Mouse (Mus musculus): Measurements from ENCODE around the gene Nrxn3. TPM values are rescaled to one million over a fixed set of nuclear protein-coding genes. Genes with fewer than 3 reads are reported as not detected.

Gene Nrxn3
- polyA plus RNA-seq, 1 experiment from 2014 or later = 0.78 TPM

GRCm38 (mm10) chr12:88812173-88812572 is 89.5 kb downstream of the Nrxn3 start:
- Histone ChIP-seq H3K4me1 (replicated peaks) (no peaks in the 10 kb centered on the region), H3K9ac (replicated peaks) (no peak overlapping the region), H3K36me3 (no peaks in the 10 kb centered on the region), H3K27me3 (no peaks in the 10 kb centered on the region), H3K9me3 (no peaks in the 10 kb centered on the region), H3K27ac (no peak overlapping the region), H3K4me3 (replicated peaks) (no peak overlapping the region), H3K4me2 (no peak overlapping the region)
- no peak for ATAC-seq (ENCODE audit: insufficient number of reproducible peaks, insufficient read depth, low FRiP score, low TSS enrichment, low read depth)
- WGBS = 35% methylated on average over 5 of the region's 5 CpGs

- 89% methylated on average over 5 of the region's 5 CpGs for WGBS
- ATAC-seq (ENCODE audit: insufficient number of reproducible peaks, insufficient read depth, low FRiP score, low TSS enrichment, low read depth) = no peak
Measured at GRCm38 (mm10) chr12:88816865-88817264, 94.2 kb downstream of the Nrxn3 start.

DNA sequence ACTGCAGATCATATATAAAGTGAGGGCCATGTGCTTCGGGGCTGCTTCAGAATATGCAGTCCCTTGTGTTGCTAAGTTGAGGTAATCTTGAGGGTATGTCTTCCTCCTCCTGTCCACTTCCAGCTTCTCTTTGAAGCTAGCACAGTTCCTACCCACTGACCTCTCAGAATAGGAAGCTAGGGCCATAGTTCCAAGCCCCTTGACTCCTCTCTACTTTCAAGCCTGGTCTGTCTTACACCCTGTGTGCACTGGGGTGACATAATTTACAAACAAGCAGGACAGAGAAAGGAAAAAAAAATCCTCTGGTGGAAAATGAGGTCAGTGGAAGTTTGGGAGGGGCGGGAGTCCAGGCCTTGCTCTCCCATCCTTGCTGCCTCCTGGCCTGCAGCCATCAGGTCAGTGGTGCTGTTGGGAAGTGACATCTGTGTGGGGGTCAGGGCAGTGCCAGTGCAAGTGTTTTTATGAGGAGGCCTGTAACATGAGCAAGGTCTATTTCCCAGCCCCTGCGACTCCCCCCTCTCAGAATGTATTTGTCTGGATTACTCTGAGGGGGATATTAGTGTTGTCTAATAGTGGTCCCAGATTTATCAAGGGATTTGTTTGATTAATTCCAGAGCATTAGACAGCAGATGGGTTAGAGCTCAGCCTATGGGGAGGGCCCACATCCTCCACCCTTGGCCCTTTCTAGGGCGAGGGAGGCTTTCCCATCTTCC is 96.1 kb downstream of the Nrxn3 start:
- ATAC-seq (ENCODE audit: insufficient number of reproducible peaks, insufficient read depth, low FRiP score, low TSS enrichment, low read depth) = peak; percentile 72
- Histone ChIP-seq H3K4me3 (replicated peaks) (no peak overlapping the region), H3K27ac (no peak overlapping the region), H3K4me1 (replicated peaks) (peaks cover 15% of the 10 kb centered on the region), H3K9me3 (no peaks in the 10 kb centered on the region), H3K36me3 (no peaks in the 10 kb centered on the region), H3K27me3 (no peaks in the 10 kb centered on the region), H3K4me2 (no peak overlapping the region), H3K9ac (replicated peaks) (no peak overlapping the region)
- WGBS = 47% methylated on average over 4 of the region's 4 CpGs

More at GRCm38 (mm10) chr12:88816865-88817264, 94.2 kb downstream of the Nrxn3 start:
- H3K27me3 ChIP-seq = no peaks in the 10 kb centered on the region
- H3K9me3 ChIP-seq = no peaks in the 10 kb centered on the region
- H3K4me3 ChIP-seq (replicated peaks) = no peak overlapping the region
- H3K27ac ChIP-seq = no peak overlapping the region
- peaks cover 15% of the 10 kb centered on the region for H3K4me1 ChIP-seq (replicated peaks)
- no peaks in the 10 kb centered on the region for H3K36me3 ChIP-seq
- H3K9ac ChIP-seq (replicated peaks) = no peak overlapping the region
- no peak overlapping the region for H3K4me2 ChIP-seq

DNA sequence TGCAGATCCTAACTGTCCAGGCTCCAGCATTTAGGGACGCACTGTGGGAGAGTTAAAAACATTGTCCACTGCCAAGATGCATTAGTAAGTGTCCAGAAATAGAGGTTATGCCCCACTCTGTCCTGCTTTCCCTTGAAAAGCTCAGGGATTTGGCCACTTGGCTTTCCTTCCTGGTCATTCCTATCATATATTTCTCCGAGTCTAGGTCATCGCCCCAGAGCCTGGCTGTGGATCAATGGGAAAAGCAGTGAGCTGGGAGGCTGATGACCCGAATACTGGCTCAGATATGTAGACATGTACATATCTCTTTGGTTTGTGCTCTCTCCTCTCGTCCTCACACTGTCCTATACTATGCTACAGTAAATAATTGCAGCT is 96.6 kb downstream of the Nrxn3 start:
- no peak for ATAC-seq (ENCODE audit: insufficient number of reproducible peaks, insufficient read depth, low FRiP score, low TSS enrichment, low read depth)
- Histone ChIP-seq H3K36me3 (no peaks in the 10 kb centered on the region), H3K4me1 (replicated peaks) (peaks cover 15% of the 10 kb centered on the region), H3K4me2 (no peak overlapping the region), H3K9me3 (no peaks in the 10 kb centered on the region), H3K4me3 (replicated peaks) (no peak overlapping the region), H3K27me3 (no peaks in the 10 kb centered on the region), H3K9ac (replicated peaks) (no peak overlapping the region), H3K27ac (no peak overlapping the region)
- 73% methylated on average over 5 of the region's 5 CpGs for WGBS

DNA sequence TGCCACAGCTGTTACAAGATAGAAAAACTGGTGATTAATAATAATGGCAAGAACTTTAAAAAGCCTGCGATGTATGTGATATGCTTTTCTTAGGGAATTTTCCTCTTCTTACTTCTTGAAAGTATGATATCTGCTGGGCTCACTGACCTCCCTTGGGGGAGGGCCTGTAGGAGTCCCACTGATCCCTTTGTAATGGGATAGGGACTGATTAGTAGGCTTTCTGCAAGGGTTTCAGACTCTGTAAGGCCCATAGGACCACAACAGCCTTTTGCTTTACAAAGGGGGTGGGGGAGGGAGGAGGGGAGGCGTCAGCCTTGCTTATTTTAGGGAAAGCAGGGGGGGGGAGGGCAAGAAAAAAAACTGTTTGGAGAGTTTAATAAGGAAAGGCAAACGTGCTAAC is 97.5 kb downstream of the Nrxn3 start:
- no peaks in the 10 kb centered on the region for H3K36me3 ChIP-seq
- no peak overlapping the region for H3K9ac ChIP-seq (replicated peaks)
- H3K4me3 ChIP-seq (replicated peaks) = no peak overlapping the region
- 22% methylated on average over 3 of the region's 3 CpGs for WGBS
- no peaks in the 10 kb centered on the region for H3K9me3 ChIP-seq
- H3K4me2 ChIP-seq = no peak overlapping the region
- H3K27me3 ChIP-seq = no peaks in the 10 kb centered on the region
- ATAC-seq (ENCODE audit: insufficient number of reproducible peaks, insufficient read depth, low FRiP score, low TSS enrichment, low read depth) = no peak
- H3K27ac ChIP-seq = no peak overlapping the region
- H3K4me1 ChIP-seq (replicated peaks) = peaks cover 15% of the 10 kb centered on the region

DNA sequence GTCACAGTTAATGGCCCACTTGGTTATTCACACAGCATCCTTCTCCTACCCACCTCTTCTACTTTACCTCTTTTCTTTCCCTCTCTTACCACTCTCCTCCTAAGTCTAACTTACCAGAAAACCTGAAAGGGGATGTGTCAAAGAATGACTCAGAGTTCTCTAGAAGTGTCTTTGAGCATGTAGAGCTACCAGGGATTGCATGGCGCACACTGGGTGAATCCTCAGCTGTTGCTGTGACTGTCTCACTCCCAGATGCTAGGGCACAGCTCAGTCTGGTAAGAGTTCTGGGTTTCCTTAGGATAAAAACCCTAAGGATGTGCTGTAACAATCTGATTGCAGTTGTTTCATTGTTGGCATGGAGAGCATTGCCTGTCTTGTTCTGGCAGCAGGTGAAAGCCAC is 108.2 kb downstream of the Nrxn3 start:
- 77% methylated on average over 1 of the region's 1 CpGs for WGBS

DNA sequence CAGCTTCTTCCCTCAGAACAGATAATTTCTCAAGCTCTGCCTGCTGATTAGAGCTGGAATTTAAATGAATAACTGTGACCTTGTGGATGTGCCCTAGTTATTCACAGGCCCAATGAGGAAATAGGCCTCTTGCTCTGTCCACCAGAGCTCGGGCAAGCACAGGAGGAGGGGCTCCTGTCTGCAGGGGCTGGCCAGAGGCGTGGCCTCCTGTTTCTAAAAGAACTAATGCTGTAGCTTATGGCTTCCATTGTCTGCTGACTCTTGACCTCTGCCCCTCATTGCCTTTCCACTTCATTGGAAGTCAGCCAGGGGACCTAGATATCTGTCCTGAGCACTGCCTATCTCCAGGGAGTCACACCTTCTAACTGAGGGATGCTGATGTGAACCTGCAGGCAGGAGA is 113.1 kb downstream of the Nrxn3 start:
- Histone ChIP-seq H3K4me1 (replicated peaks) (no peaks in the 10 kb centered on the region), H3K9ac (replicated peaks) (no peak overlapping the region), H3K27me3 (no peaks in the 10 kb centered on the region), H3K4me3 (replicated peaks) (no peak overlapping the region), H3K4me2 (no peak overlapping the region), H3K9me3 (no peaks in the 10 kb centered on the region), H3K36me3 (no peaks in the 10 kb centered on the region), H3K27ac (no peak overlapping the region)
- WGBS = 33% methylated on average over 2 of the region's 2 CpGs
- ATAC-seq (ENCODE audit: insufficient number of reproducible peaks, insufficient read depth, low FRiP score, low TSS enrichment, low read depth) = no peak

More for the DNA sequence above, 108.2 kb downstream of the Nrxn3 start:
- Histone ChIP-seq H3K36me3 (no peaks in the 10 kb centered on the region), H3K4me3 (replicated peaks) (no peak overlapping the region), H3K9ac (replicated peaks) (no peak overlapping the region), H3K4me1 (replicated peaks) (no peaks in the 10 kb centered on the region), H3K27ac (no peak overlapping the region), H3K4me2 (no peak overlapping the region), H3K9me3 (no peaks in the 10 kb centered on the region), H3K27me3 (no peaks in the 10 kb centered on the region)
- ATAC-seq (ENCODE audit: insufficient number of reproducible peaks, insufficient read depth, low FRiP score, low TSS enrichment, low read depth) = no peak

GRCm38 (mm10) chr12:88839724-88840123 is 117.0 kb downstream of the Nrxn3 start:
- Histone ChIP-seq H3K27me3 (no peaks in the 10 kb centered on the region), H3K27ac (no peak overlapping the region), H3K9me3 (no peaks in the 10 kb centered on the region), H3K4me2 (no peak overlapping the region), H3K4me1 (replicated peaks) (no peaks in the 10 kb centered on the region), H3K9ac (replicated peaks) (no peak overlapping the region), H3K4me3 (replicated peaks) (no peak overlapping the region), H3K36me3 (no peaks in the 10 kb centered on the region)
- ATAC-seq (ENCODE audit: insufficient number of reproducible peaks, insufficient read depth, low FRiP score, low TSS enrichment, low read depth) = no peak
- WGBS = 91% methylated on average over 7 of the region's 7 CpGs

DNA sequence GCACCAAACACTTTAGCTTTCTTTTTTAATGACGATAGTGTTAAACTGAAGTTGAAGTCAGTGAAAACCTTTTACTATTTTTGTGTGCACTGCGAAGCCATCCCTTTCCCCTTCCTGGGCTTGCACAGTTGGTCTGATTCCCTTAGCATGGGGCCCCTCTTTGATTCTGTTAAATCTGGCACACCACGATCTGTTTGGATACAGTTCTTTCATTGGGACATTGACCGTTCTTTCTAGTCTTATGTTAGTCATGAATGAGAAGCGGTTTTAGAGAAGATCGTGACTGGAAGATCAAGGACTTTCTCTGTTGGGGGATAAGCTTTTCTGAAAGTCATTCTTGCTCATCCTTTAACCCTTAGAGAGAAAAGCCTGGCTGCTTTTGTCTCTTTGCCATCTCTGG is 118.7 kb downstream of the Nrxn3 start:
- Histone ChIP-seq H3K4me1 (replicated peaks) (no peaks in the 10 kb centered on the region), H3K4me2 (no peak overlapping the region), H3K36me3 (no peaks in the 10 kb centered on the region), H3K9me3 (no peaks in the 10 kb centered on the region), H3K9ac (replicated peaks) (no peak overlapping the region), H3K4me3 (replicated peaks) (no peak overlapping the region), H3K27me3 (no peaks in the 10 kb centered on the region), H3K27ac (no peak overlapping the region)
- no peak for ATAC-seq (ENCODE audit: insufficient number of reproducible peaks, insufficient read depth, low FRiP score, low TSS enrichment, low read depth)
- 90% methylated on average over 6 of the region's 6 CpGs for WGBS

DNA sequence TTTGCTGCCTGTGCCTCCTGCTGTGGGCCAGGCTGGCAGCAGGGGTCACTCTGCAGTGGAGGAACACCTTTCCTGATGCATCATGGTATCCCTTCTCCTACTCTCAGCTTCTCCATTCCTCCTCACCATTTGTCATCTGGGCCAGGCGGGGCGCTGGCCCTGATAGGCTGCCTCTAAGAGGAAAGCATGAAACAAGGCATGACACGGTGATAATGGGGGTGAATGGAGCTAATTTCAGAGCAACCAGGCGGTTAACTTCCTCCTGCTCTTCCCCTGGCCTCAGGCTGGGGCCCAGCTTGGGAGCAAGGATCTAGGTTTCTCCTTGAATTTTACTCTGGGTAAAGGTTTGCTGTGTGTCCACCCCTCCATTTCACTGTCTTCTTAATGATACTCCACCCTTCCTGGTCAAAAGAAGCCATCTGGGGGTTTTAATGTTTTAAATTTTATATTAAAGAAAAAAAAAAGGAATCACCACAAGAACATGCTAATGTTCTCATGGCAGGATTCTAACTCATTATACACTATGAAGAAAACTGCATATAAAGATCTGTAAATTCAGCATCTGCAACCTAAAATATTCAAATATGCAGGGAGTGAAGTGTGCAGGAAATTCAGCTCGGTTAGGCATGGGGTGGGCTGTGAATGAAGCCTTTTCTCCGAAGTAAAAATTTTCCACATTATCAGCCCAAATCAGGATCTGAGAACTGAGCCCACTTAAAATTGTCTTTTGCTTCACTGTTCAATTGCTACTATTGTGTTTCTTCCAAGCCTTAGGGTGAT is 127.9 kb downstream of the Nrxn3 start:
- H3K9me3 ChIP-seq = no peaks in the 10 kb centered on the region
- no peaks in the 10 kb centered on the region for H3K36me3 ChIP-seq
- H3K4me3 ChIP-seq (replicated peaks) = no peak overlapping the region
- ATAC-seq (ENCODE audit: insufficient number of reproducible peaks, insufficient read depth, low FRiP score, low TSS enrichment, low read depth) = no peak
- H3K27me3 ChIP-seq = no peaks in the 10 kb centered on the region
- no peak overlapping the region for H3K27ac ChIP-seq
- no peak overlapping the region for H3K4me2 ChIP-seq
- 42% methylated on average over 6 of the region's 6 CpGs for WGBS
- H3K4me1 ChIP-seq (replicated peaks) = no peaks in the 10 kb centered on the region
- H3K9ac ChIP-seq (replicated peaks) = no peak overlapping the region

DNA sequence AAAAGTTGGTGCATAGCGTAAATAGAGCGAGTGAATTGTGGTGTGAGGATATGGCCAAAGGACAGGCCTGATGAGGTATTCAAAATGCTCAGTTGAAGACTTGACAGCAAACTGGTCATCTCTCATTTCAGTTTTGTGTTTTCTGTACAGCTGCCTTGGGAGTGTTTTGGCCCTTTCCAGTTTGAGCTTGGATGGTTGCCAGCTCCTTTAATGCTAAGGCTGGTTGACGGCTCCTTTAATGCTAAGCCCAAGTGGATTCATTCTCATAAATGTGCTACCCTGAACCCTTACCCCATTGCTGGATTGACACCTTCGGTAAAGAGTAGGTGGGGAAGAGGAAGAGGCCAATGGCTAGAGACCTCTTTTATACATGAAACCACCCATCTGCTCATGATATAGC is 131.4 kb downstream of the Nrxn3 start:
- H3K4me1 ChIP-seq (replicated peaks) = no peaks in the 10 kb centered on the region
- no peaks in the 10 kb centered on the region for H3K9me3 ChIP-seq
- H3K4me3 ChIP-seq (replicated peaks) = no peak overlapping the region
- no peak overlapping the region for H3K27ac ChIP-seq
- no peaks in the 10 kb centered on the region for H3K27me3 ChIP-seq
- no peak overlapping the region for H3K9ac ChIP-seq (replicated peaks)
- WGBS = 75% methylated on average over 4 of the region's 4 CpGs
- no peak overlapping the region for H3K4me2 ChIP-seq
- no peaks in the 10 kb centered on the region for H3K36me3 ChIP-seq
- no peak for ATAC-seq (ENCODE audit: insufficient number of reproducible peaks, insufficient read depth, low FRiP score, low TSS enrichment, low read depth)
